Mouse (Mus musculus) stomach, postnatal 0 days (tissue): ENCODE data around the gene Ceacam12.

Experiments
- CTCF ChIP-seq: IDR thresholded peaks from 2 replicates; pipeline ENCODE4 v1.5.1; 2016; ENCODE audit warnings: antibody characterized with exemption, low read depth, mild to moderate bottlenecking, moderate library complexity
- EP300 ChIP-seq: optimal IDR thresholded peaks from 2 replicates; pipeline ENCODE3; 2016; ENCODE audit warnings: antibody characterized with exemption

GRCm38 (mm10) chr7:18065629-18066028, at the start of gene Ceacam12:
- TF ChIP-seq CTCF (no peak), EP300 (no peak)
